8 mouse cellular contexts compared by ENCODE assay signal in genomic region chr8:76901430-76902204, GRCm38 (mm10). TPM values are rescaled to one million over a fixed set of nuclear protein-coding genes. Genes with fewer than 3 reads are reported as not detected.
DNase-seq lines count a peak whose midpoint lies in the region; ATAC-seq and TF ChIP-seq lines count a peak whose summit lies in the region.

No protein-coding gene starts in this region.

- peak overlapping the region; percentile 26; the same call in 1 of the 2 replicates for H3K9ac ChIP-seq in embryonic facial prominence, embryonic 15.5 days
- peak overlapping the region; percentile 64 for H3K9ac ChIP-seq in limb, embryonic 13.5 days
- H3K9ac ChIP-seq in midbrain, embryonic 15.5 days: peak overlapping the region; percentile 43

- H3K4me2 ChIP-seq in embryonic facial prominence, embryonic 15.5 days (replicated peaks): peak overlapping the region; percentile 98
- peak overlapping the region; percentile 99 for H3K4me2 ChIP-seq in limb, embryonic 13.5 days (replicated peaks)
- peak overlapping the region; percentile 100 for H3K4me2 ChIP-seq in midbrain, embryonic 15.5 days

- DNase-seq in 3134 (ENCODE audit: extremely low read depth, insufficient read length, low spot score): peak; percentile 53
- peak; percentile 98 for DNase-seq in heart, adult 9 months (ENCODE audit: low spot score in 2 of 2)
- DNase-seq in kidney, adult 9 months: peak; percentile 99
- DNase-seq in spleen, adult 18-20 months: peak; percentile 81 to 84

- no peaks in the 10 kb centered on the region for H3K36me3 ChIP-seq in embryonic facial prominence, embryonic 15.5 days
- H3K36me3 ChIP-seq in limb, embryonic 13.5 days: no peaks in the 10 kb centered on the region
- no peaks in the 10 kb centered on the region for H3K36me3 ChIP-seq in midbrain, embryonic 15.5 days (replicated peaks)

- TF ChIP-seq POLR2A in bone marrow, adult 2 months (IDR thresholded peaks at IDR 0.05; ENCODE audit: borderline replicate concordance, control insufficient read depth, low read depth, low read length): peak; percentile 55; the same call in 1 of the 2 replicates

- H3K9me3 ChIP-seq in embryonic facial prominence, embryonic 15.5 days (replicated peaks): no peaks in the 10 kb centered on the region
- H3K9me3 ChIP-seq in limb, embryonic 13.5 days: no peaks in the 10 kb centered on the region
- H3K9me3 ChIP-seq in midbrain, embryonic 15.5 days: no peaks in the 10 kb centered on the region

- H3K4me1 ChIP-seq in bone marrow, adult 2 months (ENCODE audit: control insufficient read depth, insufficient read depth, low read length): no peaks in the 10 kb centered on the region; the same call in 1 of the 2 replicates
- peaks cover 26% of the 10 kb centered on the region for H3K4me1 ChIP-seq in embryonic facial prominence, embryonic 15.5 days
- H3K4me1 ChIP-seq in limb, embryonic 13.5 days: peaks cover 24% of the 10 kb centered on the region
- peaks cover 21% of the 10 kb centered on the region for H3K4me1 ChIP-seq in midbrain, embryonic 15.5 days

- under 1% methylated on average over 41 of the region's 41 CpGs for WGBS in bone marrow, adult 2 months
- 0% methylated on average over 40 of the region's 41 CpGs for WGBS in embryonic facial prominence, embryonic 15.5 days
- WGBS in limb, embryonic 13.5 days: under 1% methylated on average over 41 of the region's 41 CpGs
- 1% methylated on average over 40 of the region's 41 CpGs for WGBS in midbrain, embryonic 15.5 days

- peak; percentile 96 for ATAC-seq in embryonic facial prominence, embryonic 15.5 days (ENCODE audit: insufficient number of reproducible peaks, low FRiP score, low TSS enrichment, low read depth)
- peak; percentile 98 for ATAC-seq in limb, embryonic 13.5 days (ENCODE audit: low FRiP score, low read depth)
- peak; percentile 97 for ATAC-seq in midbrain, embryonic 15.5 days (replicated peaks)

- H3K27me3 ChIP-seq in embryonic facial prominence, embryonic 15.5 days: peaks cover 35% of the 10 kb centered on the region
- H3K27me3 ChIP-seq in limb, embryonic 13.5 days: peaks cover 69% of the 10 kb centered on the region
- H3K27me3 ChIP-seq in midbrain, embryonic 15.5 days (replicated peaks): peaks cover 17% of the 10 kb centered on the region

- H3K4me3 ChIP-seq in bone marrow, adult 2 months (replicated peaks; ENCODE audit: control insufficient read depth, low read depth, low read length): peak overlapping the region; percentile 39
- peak overlapping the region; percentile 64 for H3K4me3 ChIP-seq in embryonic facial prominence, embryonic 15.5 days (replicated peaks)
- H3K4me3 ChIP-seq in limb, embryonic 13.5 days: peak overlapping the region; percentile 65
- H3K4me3 ChIP-seq in midbrain, embryonic 15.5 days: peak overlapping the region; percentile 79

- no peak for TF ChIP-seq CTCF in bone marrow, adult 2 months (IDR thresholded peaks at IDR 0.05; ENCODE audit: control insufficient read depth, insufficient read depth, low read length)

- H3K27ac ChIP-seq in bone marrow, adult 2 months (ENCODE audit: control insufficient read depth, insufficient read depth, low read depth, low read length, poor library complexity): no peak overlapping the region; the same call in 1 of the 2 replicates
- no peak overlapping the region for H3K27ac ChIP-seq in embryonic facial prominence, embryonic 15.5 days (replicated peaks)
- H3K27ac ChIP-seq in limb, embryonic 13.5 days: no peak overlapping the region
- no peak overlapping the region for H3K27ac ChIP-seq in midbrain, embryonic 15.5 days

RNA-seq across cellular contexts. Expression of gene Nr3c2, which starts 2.4 kb away (rescaled TPM):
- polyA plus RNA-seq in bone marrow, adult 2 months (2011; ENCODE audit: insufficient read depth, insufficient read length, low replicate concordance, missing spikeins): 0.56 and 0.62 TPM in 2 replicates
- polyA plus RNA-seq in embryonic facial prominence, embryonic 15.5 days (2015; fragmentation: Nextera tagmentation; extraction: Ambion mirVana): 5.8 and 8.3 TPM in 2 replicates
- polyA plus RNA-seq in limb, embryonic 13.5 days (2015; fragmentation: Nextera tagmentation; extraction: Ambion mirVana): 4.7 and 5.3 TPM in 2 replicates
- 3.9 and 4.4 TPM in 2 replicates for polyA plus RNA-seq in midbrain, embryonic 15.5 days (2015; fragmentation: Nextera tagmentation; extraction: Ambion mirVana)
